Mouse (Mus musculus) testis, adult 10 weeks (tissue): ENCODE results near the gene Naip5. TPM values are rescaled to one million over a fixed set of nuclear protein-coding genes. Genes with fewer than 3 reads are reported as not detected.

Experiments
- polyA plus RNA-seq: library from polyadenylated mRNA; stranded (reverse); fragments of 350-450 nt; fragmentation: Illumina TruSeq; extraction: RNeasy Lipid Tissue Mini Kit (QIAGEN cat#74804); gene quantifications from one replicate; pipeline ENCODE4 v1.2.3, GENCODE M21; 2014; ENCODE audit warnings: low read depth, low replicate concordance

Naip5 gene
- polyA plus RNA-seq: 0.57 TPM

DNA sequence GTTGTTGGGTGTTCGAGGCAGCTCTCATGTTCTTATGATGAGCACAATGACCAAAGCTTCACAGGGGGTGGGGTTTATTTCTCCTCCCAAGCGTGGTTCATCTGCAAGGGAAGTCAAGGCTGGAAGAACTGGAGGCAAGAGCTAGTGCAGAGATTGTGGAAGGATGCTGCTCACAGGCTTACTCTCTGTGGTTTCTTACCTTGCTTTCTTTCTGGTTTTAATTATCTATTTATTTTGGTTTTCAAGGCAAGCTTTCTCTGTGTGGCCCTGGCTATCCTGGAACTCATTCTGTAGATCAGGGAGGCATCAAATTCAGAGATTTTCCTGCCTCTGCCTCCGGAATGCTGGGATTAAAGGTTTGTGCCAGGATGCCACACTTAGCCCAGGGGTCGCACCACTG lies at the start of gene Naip5:
Gene Naip5, minus strand, starts transcription at position 101 of the 400 bp plus-strand sequence.

DNA sequence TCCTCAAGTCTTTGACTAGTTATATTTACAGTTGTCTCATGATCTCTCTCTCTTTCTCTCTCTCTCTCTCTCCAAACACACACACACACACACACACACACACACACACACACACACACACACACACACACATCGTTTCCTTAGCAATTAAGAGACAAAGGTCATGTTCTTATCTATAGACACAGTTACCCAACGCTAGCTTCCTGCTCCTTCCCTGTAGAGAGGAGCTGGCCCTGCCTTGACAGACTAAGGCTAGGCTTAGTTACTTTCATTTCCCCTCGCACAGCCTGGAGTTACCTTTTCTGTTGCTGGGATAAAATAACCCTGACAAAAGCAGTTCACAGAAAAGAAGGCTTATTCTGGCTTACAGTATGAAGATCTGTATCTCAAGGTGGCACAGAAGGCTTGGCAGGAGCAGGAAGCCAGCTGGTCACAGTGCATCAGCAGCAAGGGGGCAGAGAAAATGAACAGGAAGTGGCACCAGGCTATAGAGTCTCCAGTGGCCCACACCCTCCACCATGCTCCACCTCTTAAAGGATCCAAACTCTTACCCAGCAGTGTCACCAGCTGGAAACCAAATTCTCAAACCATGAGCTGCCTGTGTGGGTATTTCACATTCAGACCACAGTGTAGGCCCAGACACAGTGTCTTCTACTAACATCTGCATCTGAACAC lies 44.3 kb downstream of the Naip5 start, which contains the start of gene Naip2:
Gene Naip2, minus strand, starts transcription at position 434 of the 675 bp plus-strand sequence.

Other genes with a start within 250 kb of the Naip5 start
- 22.2 TPM for gene Mccc2, start 230.7 kb downstream of the Naip5 start, polyA plus RNA-seq
- gene Bdp1, start 142.3 kb downstream of the Naip5 start, polyA plus RNA-seq: 18.2 TPM
- gene Serf1, start 138.3 kb downstream of the Naip5 start, polyA plus RNA-seq: 3,181 TPM
- 49.1 TPM for gene Smn1, start 121.5 kb downstream of the Naip5 start, polyA plus RNA-seq
- 0.41 TPM for gene Naip2, start 44.2 kb downstream of the Naip5 start, polyA plus RNA-seq
- gene Naip6, start 71.4 kb upstream of the Naip5 start, polyA plus RNA-seq: 0.32 TPM
- gene Naip1, start 206.5 kb upstream of the Naip5 start, polyA plus RNA-seq: 0.17 TPM
- gene Gtf2h2, start 246.3 kb upstream of the Naip5 start, polyA plus RNA-seq: 70.5 TPM